Mouse (Mus musculus) cerebral cortex, adult 2 months (tissue): ENCODE data around the gene Gnas.

Experiments used
- WGBS: fragments of 180-500 bp; shearing (Covaris S2); methylation state at CpG from one replicate; pipeline ENCODE4 v1.1.7; 2018; 5-methylcytosine and 5-hydroxymethylcytosine counted together

Gene Gnas

GRCm38 (mm10) chr2:174295175-174295899 is 11.2 kb downstream of the Gnas start:
- 49% methylated on average over 36 of the region's 36 CpGs for WGBS

- 48% methylated on average over 29 of the region's 29 CpGs for WGBS
Observed at GRCm38 (mm10) chr2:174295900-174296465, 11.9 kb downstream of the Gnas start.

- 58% methylated on average over 29 of the region's 29 CpGs for whole genome bisulfite sequencing
Observed at GRCm38 (mm10) chr2:174297086-174297571, 13.0 kb downstream of the Gnas start.

- WGBS = 57% methylated on average over 19 of the region's 19 CpGs
Observed at GRCm38 (mm10) chr2:174297851-174298250, 13.7 kb downstream of the Gnas start.

- WGBS = 39% methylated on average over 33 of the region's 33 CpGs
Observed at GRCm38 (mm10) chr2:174298471-174298870, 14.4 kb downstream of the Gnas start.

GRCm38 (mm10) chr2:174299091-174299770 is 15.1 kb downstream of the Gnas start:
- WGBS = 53% methylated on average over 48 of the region's 48 CpGs

- WGBS = 55% methylated on average over 34 of the region's 34 CpGs
Observed at GRCm38 (mm10) chr2:174299771-174300160, 15.6 kb downstream of the Gnas start.

- WGBS = 55% methylated on average over 27 of the region's 27 CpGs
Observed at GRCm38 (mm10) chr2:174300186-174300585, 16.1 kb downstream of the Gnas start.

GRCm38 (mm10) chr2:174300666-174301065 is 16.5 kb downstream of the Gnas start:
- WGBS = 61% methylated on average over 22 of the region's 22 CpGs

- WGBS = 62% methylated on average over 6 of the region's 6 CpGs
Observed at GRCm38 (mm10) chr2:174302526-174302925, 18.4 kb downstream of the Gnas start.

- 52% methylated on average over 5 of the region's 5 CpGs for WGBS
Observed at GRCm38 (mm10) chr2:174305646-174306045, 21.5 kb downstream of the Gnas start.

GRCm38 (mm10) chr2:174307903-174308302 is 23.8 kb downstream of the Gnas start:
- 76% methylated on average over 3 of the region's 3 CpGs for WGBS

- WGBS = 11% methylated on average over 7 of the region's 7 CpGs
Observed at GRCm38 (mm10) chr2:174310913-174311514, 26.9 kb downstream of the Gnas start.

GRCm38 (mm10) chr2:174311613-174312012 is 27.5 kb downstream of the Gnas start:
- 90% methylated on average over 1 of the region's 1 CpGs for WGBS

GRCm38 (mm10) chr2:174312118-174312647 is 28.1 kb downstream of the Gnas start:
- 20% methylated on average over 4 of the region's 4 CpGs for WGBS

- WGBS = 84% methylated on average over 2 of the region's 2 CpGs
Observed at GRCm38 (mm10) chr2:174312661-174313060, 28.5 kb downstream of the Gnas start.

- WGBS = 95% methylated on average over 9 of the region's 9 CpGs
Observed at GRCm38 (mm10) chr2:174316661-174317060, 32.5 kb downstream of the Gnas start.

- 76% methylated on average over 4 of the region's 4 CpGs for WGBS
Observed at GRCm38 (mm10) chr2:174325989-174326388, 41.9 kb downstream of the Gnas start.

- 65% methylated on average over 8 of the region's 8 CpGs for WGBS
Observed at GRCm38 (mm10) chr2:174326481-174326880, 42.4 kb downstream of the Gnas start.

GRCm38 (mm10) chr2:174327295-174327981 is 43.3 kb downstream of the Gnas start:
- whole genome bisulfite sequencing = 50% methylated on average over 64 of the region's 64 CpGs

- 44% methylated on average over 46 of the region's 46 CpGs for WGBS
Observed at GRCm38 (mm10) chr2:174328358-174328905, 44.3 kb downstream of the Gnas start.
